ENCODE assay signal across 22 mouse cellular contexts in genomic region chr1:178835805-178836204, GRCm38 (mm10).
DNase-seq lines count a peak whose midpoint lies in the region; ATAC-seq and TF ChIP-seq lines count a peak whose summit lies in the region.
"Had no signal": no experiment of that assay in that cellular context is flagged by ENCODE, and none has a peak within 500 bp of the region (broad histone marks: within the 10 kb centered on the region; RNA-seq: fewer than 3 reads in every experiment).

No protein-coding gene starts in this region.

- no peak for DNase-seq in forebrain, embryonic 10.5 days (ENCODE audit: extremely low spot score, low spot score)
- no peak for DNase-seq in layer of hippocampus, adult 2 months (ENCODE audit: low spot score in 2 of 2)
- no peak for DNase-seq in layer of hippocampus, adult 18-20 months (ENCODE audit: low spot score in 2 of 2)
- peak; percentile 15 for DNase-seq in right cerebral cortex, adult 18-20 months
- DNase-seq in right cerebral cortex, postnatal 4 days: no peak
- DNase-seq: adrenal gland, adult 8-10 months; adrenal gland, postnatal 25 days; cerebellum, adult 18-20 months; cerebellum, adult 9-10 months; cerebellum, postnatal 14 days; gastrocnemius, adult 2 months; gastrocnemius, postnatal 14 days; heart, adult 18-20 months; heart, postnatal 14 days; heart, postnatal 4 days had no signal

- no peak for TF ChIP-seq CTCF in layer of hippocampus, adult 2 months (conservative IDR thresholded peaks at IDR 0.05)

- H3K9ac ChIP-seq in forebrain, embryonic 12.5 days: no peak overlapping the region
- H3K9ac ChIP-seq: forebrain, embryonic 15.5 days; heart, embryonic 13.5 days; hindbrain, embryonic 14.5 days had no signal

- H3K9me3 ChIP-seq in forebrain, embryonic 12.5 days: no peaks in the 10 kb centered on the region
- no peaks in the 10 kb centered on the region for H3K9me3 ChIP-seq in forebrain, embryonic 10.5 days
- H3K9me3 ChIP-seq: forebrain, embryonic 15.5 days; heart, embryonic 13.5 days had no signal

- no peak overlapping the region for H3K4me3 ChIP-seq in forebrain, embryonic 12.5 days (replicated peaks)
- no peak overlapping the region for H3K4me3 ChIP-seq in forebrain, embryonic 10.5 days
- no peak overlapping the region for H3K4me3 ChIP-seq in layer of hippocampus, adult 2 months
- H3K4me3 ChIP-seq: forebrain, embryonic 15.5 days; gastrocnemius, adult 2 months; heart, embryonic 13.5 days had no signal

- no peaks in the 10 kb centered on the region for H3K36me3 ChIP-seq in forebrain, embryonic 12.5 days (replicated peaks)
- H3K36me3 ChIP-seq in forebrain, embryonic 10.5 days (replicated peaks): no peaks in the 10 kb centered on the region
- H3K36me3 ChIP-seq: forebrain, embryonic 15.5 days; heart, embryonic 13.5 days had no signal

- 83% methylated on average over 9 of the region's 9 CpGs for WGBS in forebrain, embryonic 12.5 days
- 91% methylated on average over 9 of the region's 9 CpGs for WGBS in forebrain, embryonic 10.5 days

- no peaks in the 10 kb centered on the region for H3K27me3 ChIP-seq in forebrain, embryonic 12.5 days
- H3K27me3 ChIP-seq in forebrain, embryonic 10.5 days (ENCODE audit: poor library complexity, severe bottlenecking): no peaks in the 10 kb centered on the region
- H3K27me3 ChIP-seq: forebrain, embryonic 15.5 days; heart, embryonic 13.5 days had no signal

- H3K4me1 ChIP-seq in forebrain, embryonic 12.5 days: peaks cover 3% of the 10 kb centered on the region; the same call in 1 of the 2 replicates
- H3K4me1 ChIP-seq in forebrain, embryonic 10.5 days: no peaks in the 10 kb centered on the region

- no peak overlapping the region for H3K4me2 ChIP-seq in forebrain, embryonic 12.5 days
- H3K4me2 ChIP-seq: forebrain, embryonic 15.5 days; heart, embryonic 13.5 days; hindbrain, embryonic 14.5 days had no signal

- H3K27ac ChIP-seq in forebrain, embryonic 12.5 days: 0 out of 2 replicates have a peak overlapping the region, but pooled peaks have one; percentile 20
- H3K27ac ChIP-seq in forebrain, embryonic 10.5 days: no peak overlapping the region
- peak overlapping the region; percentile 65; the same call in 1 of the 2 replicates for H3K27ac ChIP-seq in layer of hippocampus, adult 2 months
- H3K27ac ChIP-seq: forebrain, embryonic 15.5 days; gastrocnemius, adult 2 months; heart, embryonic 13.5 days; hindbrain, embryonic 14.5 days; hindbrain, postnatal 0 days had no signal

- no peak for ATAC-seq in forebrain, embryonic 12.5 days (ENCODE audit: low FRiP score)
- ATAC-seq: activated CD4-positive, CD25-positive, alpha-beta regulatory T cell, adult 4 months; forebrain, embryonic 15.5 days; hindbrain, postnatal 0 days; inflammation-experienced regulatory T-cells, adult 6 months had no signal
